Mouse (Mus musculus): ENCODE measurements around the gene Rchy1. TPM values are rescaled to one million over a fixed set of nuclear protein-coding genes. Genes with fewer than 3 reads are reported as not detected.
A peak's percentile ranks its signal among the peaks of the same experiment; 100 is the strongest.
"Not testable (repeated sequence)": the region's sequence is repeated elsewhere in the genome, so short reads cannot be mapped to it uniquely, and the experiment has no call there.

Rchy1 gene
- polyA plus RNA-seq, 1 experiment, result 22.6 TPM

GRCm38 (mm10) chr5:91949441-91949840 lies 13.4 kb downstream of the Rchy1 start:
- no peak for TF ChIP-seq USF1 (IDR thresholded peaks at IDR 0.05; ENCODE audit: low read depth)
- TF ChIP-seq MYOD1 (IDR thresholded peaks at IDR 0.05; ENCODE audit: control insufficient read depth, insufficient read length, low read depth), result no peak
- TF ChIP-seq CEBPB (IDR thresholded peaks at IDR 0.05; ENCODE audit: low read depth), result no peak
- Histone ChIP-seq H3K27me3 (ENCODE audit: control insufficient read depth, insufficient read depth, insufficient read length) (no peaks in the 10 kb centered on the region), H3K4me3 (ENCODE audit: insufficient read depth, poor library complexity, severe bottlenecking) (no peak overlapping the region), H3K79me3 (ENCODE audit: low read depth) (no peaks in the 10 kb centered on the region), H3ac (ENCODE audit: control insufficient read depth, insufficient read length, low read depth) (no peak overlapping the region), H3K36me3 (ENCODE audit: control insufficient read depth, insufficient read depth) (peaks cover 69% of the 10 kb centered on the region), H3K79me2 (ENCODE audit: control insufficient read depth, insufficient read depth) (no peaks in the 10 kb centered on the region)

DNA sequence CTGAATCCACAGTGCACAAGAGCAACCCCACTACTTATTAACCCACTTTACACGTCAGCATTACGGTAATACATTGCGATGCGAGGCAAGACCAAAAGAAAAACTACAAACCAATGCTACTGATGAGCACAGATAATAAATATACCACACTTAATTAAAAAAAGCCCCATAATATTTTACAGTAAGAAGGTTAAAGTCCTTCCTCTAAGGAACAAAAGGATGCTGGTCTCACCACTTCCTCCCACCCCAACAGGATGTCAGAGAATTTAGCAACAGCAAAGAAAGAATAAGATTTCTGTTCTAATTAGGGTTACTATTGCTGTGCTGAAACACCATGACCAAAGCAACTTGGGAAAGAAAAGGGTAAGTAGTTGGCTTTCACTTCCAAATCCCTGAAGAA lies 15.9 kb downstream of the Rchy1 start:
- Histone ChIP-seq H3K4me3 (ENCODE audit: insufficient read depth, poor library complexity, severe bottlenecking) (no peak overlapping the region), H3K79me2 (ENCODE audit: control insufficient read depth, insufficient read depth) (no peaks in the 10 kb centered on the region), H3K36me3 (ENCODE audit: control insufficient read depth, insufficient read depth) (peaks cover 56% of the 10 kb centered on the region), H3ac (ENCODE audit: control insufficient read depth, insufficient read length, low read depth) (no peak overlapping the region), H3K79me3 (ENCODE audit: low read depth) (no peaks in the 10 kb centered on the region), H3K27me3 (ENCODE audit: control insufficient read depth, insufficient read depth, insufficient read length) (no peaks in the 10 kb centered on the region)
- TF ChIP-seq CEBPB (IDR thresholded peaks at IDR 0.05; ENCODE audit: low read depth) (no peak), MYOG (IDR thresholded peaks at IDR 0.05; ENCODE audit: control insufficient read depth, extremely low read depth, insufficient read length) (no peak), MAX (IDR thresholded peaks at IDR 0.05) (no peak), FOSL1 (IDR thresholded peaks at IDR 0.05; ENCODE audit: insufficient read depth, low read length, poor library complexity, severe bottlenecking) (no peak), CTCF (IDR thresholded peaks at IDR 0.05; ENCODE audit: control insufficient read depth, insufficient read depth, insufficient read length) (no peak), USF1 (IDR thresholded peaks at IDR 0.05; ENCODE audit: low read depth) (no peak), MYOD1 (IDR thresholded peaks at IDR 0.05; ENCODE audit: control insufficient read depth, insufficient read length, low read depth) (no peak)

DNA sequence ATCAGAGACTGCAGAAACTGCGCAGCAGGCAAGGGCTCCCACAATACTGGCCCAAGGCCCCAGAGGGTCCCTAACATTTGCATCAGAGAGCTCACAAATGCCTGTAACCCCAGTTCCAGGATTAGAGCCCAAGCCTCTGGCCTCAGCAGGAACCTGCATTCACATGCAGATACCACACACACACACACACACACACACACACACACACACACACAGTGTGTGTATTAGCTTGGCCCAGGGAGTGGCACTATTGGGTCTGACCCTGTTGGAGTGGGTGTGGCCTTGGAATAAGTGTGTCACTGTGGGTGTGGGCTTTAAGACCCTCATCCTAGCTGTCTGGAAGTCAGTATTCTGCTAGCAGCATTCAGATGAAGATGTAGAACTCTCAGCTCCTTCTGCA lies 17.3 kb downstream of the Rchy1 start:
- H3ac ChIP-seq (ENCODE audit: control insufficient read depth, insufficient read length, low read depth); H3K4me3 ChIP-seq (ENCODE audit: insufficient read depth, poor library complexity, severe bottlenecking); H3K79me2 ChIP-seq (ENCODE audit: control insufficient read depth, insufficient read depth); H3K27me3 ChIP-seq (ENCODE audit: control insufficient read depth, insufficient read depth, insufficient read length); H3K79me3 ChIP-seq (ENCODE audit: low read depth): not testable (repeated sequence)
- H3K36me3 ChIP-seq (ENCODE audit: control insufficient read depth, insufficient read depth), result peaks cover 50% of the 10 kb centered on the region

GRCm38 (mm10) chr5:91913231-91913630 lies 49.6 kb downstream of the Rchy1 start:
- H3K27me3 ChIP-seq (ENCODE audit: control insufficient read depth, insufficient read depth, insufficient read length), result no peaks in the 10 kb centered on the region
- no peak overlapping the region for H3K4me3 ChIP-seq (ENCODE audit: insufficient read depth, poor library complexity, severe bottlenecking)
- no peaks in the 10 kb centered on the region for H3K79me2 ChIP-seq (ENCODE audit: control insufficient read depth, insufficient read depth)
- TF ChIP-seq CEBPB (IDR thresholded peaks at IDR 0.05; ENCODE audit: low read depth) (no peak), MYOD1 (IDR thresholded peaks at IDR 0.05; ENCODE audit: control insufficient read depth, insufficient read length, low read depth) (no peak)
- H3K79me3 ChIP-seq (ENCODE audit: low read depth), result no peaks in the 10 kb centered on the region
- no peak overlapping the region for H3ac ChIP-seq (ENCODE audit: control insufficient read depth, insufficient read length, low read depth)
- H3K36me3 ChIP-seq (ENCODE audit: control insufficient read depth, insufficient read depth), result no peaks in the 10 kb centered on the region

DNA sequence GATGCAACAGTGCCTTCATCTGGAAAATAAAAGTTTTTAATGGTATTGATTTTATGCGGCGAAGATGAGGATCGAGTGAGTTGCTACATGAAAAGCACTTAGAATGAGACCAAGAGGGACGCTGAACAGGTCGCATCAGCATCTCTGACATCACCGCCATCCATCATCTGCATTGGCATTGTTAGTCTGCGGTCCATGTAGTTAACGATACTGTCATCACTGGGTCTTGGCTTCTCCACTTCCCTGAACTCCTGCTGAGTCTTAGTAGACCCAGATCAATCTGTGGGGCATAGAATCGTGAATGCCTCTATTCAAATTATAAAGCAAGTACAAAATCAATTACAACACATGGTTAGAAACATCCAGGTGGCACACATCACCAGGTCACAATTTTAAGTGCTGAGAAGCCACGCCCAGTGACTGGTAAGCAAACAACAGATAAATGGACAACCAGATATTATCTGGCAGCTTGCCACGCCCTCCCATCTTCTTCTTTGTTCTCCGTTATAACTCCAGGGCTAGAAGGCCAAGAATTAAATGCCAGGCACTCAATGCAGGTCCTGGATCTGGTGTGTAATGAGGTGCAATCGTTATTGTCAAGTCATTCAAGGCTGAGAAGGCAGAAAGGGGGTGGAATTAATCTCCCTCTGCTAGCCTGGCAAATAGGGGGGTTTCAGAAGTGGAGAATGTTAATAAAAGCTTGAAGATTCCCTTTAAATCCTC lies 51.3 kb downstream of the Rchy1 start:
- H3K4me3 ChIP-seq (ENCODE audit: insufficient read depth, poor library complexity, severe bottlenecking), result no peak overlapping the region
- no peaks in the 10 kb centered on the region for H3K36me3 ChIP-seq (ENCODE audit: control insufficient read depth, insufficient read depth)
- H3K27me3 ChIP-seq (ENCODE audit: control insufficient read depth, insufficient read depth, insufficient read length), result no peaks in the 10 kb centered on the region
- H3ac ChIP-seq (ENCODE audit: control insufficient read depth, insufficient read length, low read depth), result no peak overlapping the region
- no peaks in the 10 kb centered on the region for H3K79me2 ChIP-seq (ENCODE audit: control insufficient read depth, insufficient read depth)
- H3K79me3 ChIP-seq (ENCODE audit: low read depth), result no peaks in the 10 kb centered on the region
- TF ChIP-seq MAX (IDR thresholded peaks at IDR 0.05) (no peak), CTCF (IDR thresholded peaks at IDR 0.05; ENCODE audit: control insufficient read depth, insufficient read depth, insufficient read length) (no peak), MYOG (IDR thresholded peaks at IDR 0.05; ENCODE audit: control insufficient read depth, extremely low read depth, insufficient read length) (no peak), CEBPB (IDR thresholded peaks at IDR 0.05; ENCODE audit: low read depth) (no peak), USF1 (IDR thresholded peaks at IDR 0.05; ENCODE audit: low read depth) (no peak), MYOD1 (IDR thresholded peaks at IDR 0.05; ENCODE audit: control insufficient read depth, insufficient read length, low read depth) (no peak), FOSL1 (IDR thresholded peaks at IDR 0.05; ENCODE audit: insufficient read depth, low read length, poor library complexity, severe bottlenecking) (no peak)

DNA sequence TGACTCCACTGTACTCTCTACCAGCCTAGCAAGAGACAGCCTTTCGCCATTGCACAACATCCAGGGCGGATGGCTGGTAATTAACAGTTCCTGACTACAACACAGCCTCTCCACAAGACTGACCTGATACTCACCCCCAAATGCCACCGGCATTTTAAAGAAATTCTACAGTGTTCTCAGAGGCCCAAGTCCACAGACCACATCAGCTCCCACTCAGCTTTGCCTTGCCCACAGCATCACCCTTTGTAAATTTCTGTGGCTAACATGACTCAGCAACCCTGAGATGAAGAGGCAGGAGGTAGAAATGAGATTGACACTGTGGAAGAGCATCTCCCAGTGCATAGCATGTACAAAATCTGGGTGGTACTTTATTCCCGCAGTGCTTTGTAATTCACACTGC lies 52.3 kb downstream of the Rchy1 start:
- Histone ChIP-seq H3K27me3 (ENCODE audit: control insufficient read depth, insufficient read depth, insufficient read length) (no peaks in the 10 kb centered on the region), H3K79me2 (ENCODE audit: control insufficient read depth, insufficient read depth) (no peaks in the 10 kb centered on the region), H3K4me3 (ENCODE audit: insufficient read depth, poor library complexity, severe bottlenecking) (no peak overlapping the region), H3K36me3 (ENCODE audit: control insufficient read depth, insufficient read depth) (no peaks in the 10 kb centered on the region), H3K79me3 (ENCODE audit: low read depth) (no peaks in the 10 kb centered on the region), H3ac (ENCODE audit: control insufficient read depth, insufficient read length, low read depth) (no peak overlapping the region)
- TF ChIP-seq MAX (IDR thresholded peaks at IDR 0.05) (no peak), CEBPB (IDR thresholded peaks at IDR 0.05; ENCODE audit: low read depth) (peak; percentile 54)

Data from C2C12 (cell line).